In the genomic region with DNA sequence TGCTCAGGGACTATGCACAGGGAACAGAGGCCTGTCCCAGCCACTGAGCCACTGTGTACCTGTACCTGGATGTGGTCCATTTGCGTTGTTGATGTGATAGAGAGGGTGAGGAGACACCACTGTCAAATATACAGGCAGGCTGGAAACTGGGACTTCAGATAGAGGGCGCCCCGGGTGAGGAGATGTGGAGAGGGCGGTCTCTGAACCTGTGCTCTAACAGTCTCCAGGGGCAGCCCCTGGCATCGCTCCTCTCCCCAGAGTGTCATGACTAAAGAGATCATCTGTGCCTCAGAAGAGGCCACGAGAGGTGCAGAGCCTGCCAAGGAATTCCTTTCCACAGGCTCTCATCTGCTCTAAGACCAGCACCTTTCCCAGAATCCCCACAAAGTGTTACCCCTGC, we compare ENCODE assay signal across 25 mouse cellular contexts. TPM values are rescaled to one million over a fixed set of nuclear protein-coding genes. Genes with fewer than 3 reads are reported as not detected.
DNase-seq lines count a peak whose midpoint lies in the region; ATAC-seq and TF ChIP-seq lines count a peak whose summit lies in the region.
"Had no signal": no experiment of that assay in that cellular context is flagged by ENCODE, and none has a peak within 500 bp of the region (broad histone marks: within the 10 kb centered on the region; RNA-seq: fewer than 3 reads in every experiment).

No protein-coding gene starts in this region.

- peak; percentile 9 to 23 for DNase-seq in cerebellum, postnatal 14 days
- DNase-seq in cerebellum, adult 11 months: no peak
- DNase-seq in midbrain, embryonic 14.5 days: no peak
- peak; percentile 32 to 53 for DNase-seq in spleen, adult 2 months (ENCODE audit: low read depth in 1 of 2, low spot score in 2 of 2)
- no peak for DNase-seq in frontal cortex, postnatal 10 days (ENCODE audit: low spot score in 2 of 2)
- no peak for DNase-seq in cerebellum, adult 11-12 months
- DNase-seq: adrenal gland, adult 2 months; cerebellum, adult 9-11 months; embryo, embryonic 11 days; heart, postnatal 4 days; kidney, adult 2 months; kidney, postnatal 4 days; lung, adult 2 months had no signal

- 0 out of 2 replicates have a peak, but pooled peaks have one; percentile 24 for ATAC-seq in midbrain, embryonic 16.5 days
- no peak for ATAC-seq in midbrain, embryonic 14.5 days (ENCODE audit: low FRiP score, low TSS enrichment)

- 62% methylated on average over 6 of the region's 6 CpGs for WGBS in midbrain, embryonic 16.5 days
- 56% methylated on average over 6 of the region's 6 CpGs for WGBS in midbrain, embryonic 14.5 days
- 23% methylated on average over 6 of the region's 6 CpGs for WGBS in spleen, adult 2 months

- H3K9ac ChIP-seq in midbrain, embryonic 16.5 days (ENCODE audit: low read depth, low read length): no peak overlapping the region
- no peak overlapping the region for H3K9ac ChIP-seq in midbrain, embryonic 14.5 days (replicated peaks; ENCODE audit: low read length)
- no peak overlapping the region for H3K9ac ChIP-seq in ES-Bruce4 (ENCODE audit: low read depth, poor library complexity, severe bottlenecking)
- H3K9ac ChIP-seq: forebrain, embryonic 12.5 days; heart, embryonic 13.5 days; midbrain, embryonic 12.5 days had no signal

- peak; percentile 32 for TF ChIP-seq CTCF in ES-Bruce4 (IDR thresholded peaks at IDR 0.05; ENCODE audit: low read depth, low read length)
- no peak for TF ChIP-seq CTCF in spleen, adult 2 months (IDR thresholded peaks at IDR 0.05; ENCODE audit: extremely low read depth, insufficient read depth, insufficient read length, insufficient replicate concordance)

- no peak for TF ChIP-seq EP300 in ES-Bruce4 (IDR thresholded peaks at IDR 0.05; ENCODE audit: insufficient read depth, low read depth, low read length)

- TF ChIP-seq POLR2A in ES-Bruce4 (IDR thresholded peaks at IDR 0.05; ENCODE audit: insufficient read depth, low read length): no peak
- TF ChIP-seq POLR2A in spleen, adult 2 months (IDR thresholded peaks at IDR 0.05; ENCODE audit: low read depth, low read length): no peak

- no peaks in the 10 kb centered on the region; the same call in 1 of the 2 replicates for H3K4me1 ChIP-seq in midbrain, embryonic 16.5 days (ENCODE audit: control insufficient read depth, insufficient read depth, low read length)
- H3K4me1 ChIP-seq in midbrain, embryonic 14.5 days (ENCODE audit: control insufficient read depth, insufficient read depth, low read length): no peaks in the 10 kb centered on the region
- peaks cover 4% of the 10 kb centered on the region for H3K4me1 ChIP-seq in ES-Bruce4 (ENCODE audit: control insufficient read depth, insufficient read depth, low read length)
- H3K4me1 ChIP-seq in spleen, adult 2 months (ENCODE audit: control insufficient read depth, insufficient read depth, insufficient read length): peaks cover 23% of the 10 kb centered on the region; the same call in 1 of the 2 replicates
- H3K4me1 ChIP-seq: heart, embryonic 13.5 days; midbrain, embryonic 12.5 days had no signal

- H3K4me3 ChIP-seq in midbrain, embryonic 16.5 days (ENCODE audit: low read depth, low read length): no peak overlapping the region
- no peak overlapping the region for H3K4me3 ChIP-seq in midbrain, embryonic 14.5 days (replicated peaks; ENCODE audit: low read depth, low read length)
- no peak overlapping the region for H3K4me3 ChIP-seq in ES-Bruce4 (ENCODE audit: low read depth, low read length)
- no peak overlapping the region for H3K4me3 ChIP-seq in spleen, adult 2 months (ENCODE audit: extremely low read depth, insufficient read depth, insufficient read length)
- H3K4me3 ChIP-seq: forebrain, embryonic 12.5 days; heart, embryonic 13.5 days; midbrain, embryonic 12.5 days had no signal

- no peaks in the 10 kb centered on the region for H3K36me3 ChIP-seq in midbrain, embryonic 16.5 days (ENCODE audit: control insufficient read depth, insufficient read depth, low read length)
- no peaks in the 10 kb centered on the region for H3K36me3 ChIP-seq in midbrain, embryonic 14.5 days (ENCODE audit: control insufficient read depth, insufficient read depth, low read length)
- H3K36me3 ChIP-seq in ES-Bruce4 (ENCODE audit: control insufficient read depth, insufficient read depth, low read length, poor library complexity, severe bottlenecking): no peaks in the 10 kb centered on the region
- no peaks in the 10 kb centered on the region for H3K36me3 ChIP-seq in spleen, adult 2 months (ENCODE audit: control insufficient read depth, insufficient read depth, low read length)
- H3K36me3 ChIP-seq: forebrain, embryonic 12.5 days; G1E; heart, embryonic 13.5 days; midbrain, embryonic 12.5 days had no signal

- no peaks in the 10 kb centered on the region for H3K27me3 ChIP-seq in midbrain, embryonic 16.5 days (ENCODE audit: control insufficient read depth, insufficient read depth, low read depth, low read length)
- no peaks in the 10 kb centered on the region for H3K27me3 ChIP-seq in midbrain, embryonic 14.5 days (ENCODE audit: control insufficient read depth, insufficient read depth, low read length)
- no peaks in the 10 kb centered on the region for H3K27me3 ChIP-seq in ES-Bruce4 (ENCODE audit: control insufficient read depth, insufficient read depth, low read length, poor library complexity, severe bottlenecking)
- no peaks in the 10 kb centered on the region for H3K27me3 ChIP-seq in spleen, adult 2 months (ENCODE audit: control insufficient read depth, insufficient read depth, low read length)
- H3K27me3 ChIP-seq: midbrain, embryonic 12.5 days had no signal

- H3K9me3 ChIP-seq in midbrain, embryonic 16.5 days (replicated peaks; ENCODE audit: control insufficient read depth, low read length, poor library complexity, severe bottlenecking): no peaks in the 10 kb centered on the region
- H3K9me3 ChIP-seq in midbrain, embryonic 14.5 days (ENCODE audit: control insufficient read depth, low read length): no peaks in the 10 kb centered on the region
- no peaks in the 10 kb centered on the region for H3K9me3 ChIP-seq in ES-Bruce4 (replicated peaks; ENCODE audit: control insufficient read depth, insufficient read depth, low read length, poor library complexity, severe bottlenecking)
- H3K9me3 ChIP-seq: forebrain, embryonic 12.5 days; heart, embryonic 13.5 days; midbrain, embryonic 12.5 days had no signal

- H3K4me2 ChIP-seq in midbrain, embryonic 16.5 days (ENCODE audit: low read length): no peak overlapping the region
- H3K4me2 ChIP-seq in midbrain, embryonic 14.5 days (ENCODE audit: low read length): no peak overlapping the region
- H3K4me2 ChIP-seq: forebrain, embryonic 12.5 days; heart, embryonic 13.5 days; midbrain, embryonic 12.5 days had no signal

- no peak overlapping the region for H3K27ac ChIP-seq in midbrain, embryonic 16.5 days (ENCODE audit: low read length)
- no peak overlapping the region for H3K27ac ChIP-seq in midbrain, embryonic 14.5 days (replicated peaks; ENCODE audit: low read depth, low read length)
- no peak overlapping the region for H3K27ac ChIP-seq in ES-Bruce4 (ENCODE audit: insufficient read depth, low read length)
- peak overlapping the region; percentile 91 for H3K27ac ChIP-seq in spleen, adult 2 months (ENCODE audit: insufficient read depth, low read length)
- H3K27ac ChIP-seq: forebrain, embryonic 12.5 days; heart, embryonic 13.5 days; macrophage; midbrain, embryonic 12.5 days had no signal

RNA-seq across cellular contexts. Expression of gene 1700067P10Rik, which starts 18.7 kb away (rescaled TPM):
- polyA plus RNA-seq in midbrain, embryonic 16.5 days (2015; fragmentation: Nextera tagmentation; extraction: Ambion mirVana): not detected in 2 replicates
- polyA plus RNA-seq in midbrain, embryonic 14.5 days (2014; fragmentation: Nextera tagmentation; extraction: Ambion mirVana): not detected in 2 replicates
- polyA plus RNA-seq in ES-Bruce4 (2011; ENCODE audit: insufficient read depth, insufficient read length, low read depth, missing spikeins): not detected in 2 replicates
- not detected in 2 replicates for polyA plus RNA-seq in spleen, adult 2 months (2012; rRNA removed)
- polyA plus RNA-seq: adrenal gland, adult 2 months; C2C12; forebrain, embryonic 12.5 days; G1E; heart, embryonic 13.5 days; kidney, adult 2 months; liver, adult 2 months; lung, adult 2 months; macrophage; midbrain, embryonic 12.5 days; neural tube, embryonic 11.5 days had no signal

RNA-seq across cellular contexts. Expression of gene 9830107B12Rik, which starts 38.2 kb away (rescaled TPM):
- polyA plus RNA-seq in midbrain, embryonic 16.5 days (2015; fragmentation: Nextera tagmentation; extraction: Ambion mirVana): not detected in 2 replicates
- not detected in 2 replicates for polyA plus RNA-seq in midbrain, embryonic 14.5 days (2014; fragmentation: Nextera tagmentation; extraction: Ambion mirVana)
- not detected in 2 replicates for polyA plus RNA-seq in ES-Bruce4 (2011; ENCODE audit: insufficient read depth, insufficient read length, low read depth, missing spikeins)
- polyA plus RNA-seq in spleen, adult 2 months (2012; rRNA removed): 0.18 and 0.35 TPM in 2 replicates
- polyA plus RNA-seq: adrenal gland, adult 2 months; C2C12; forebrain, embryonic 12.5 days; G1E; gonadal fat pad, adult 2 months; heart, embryonic 13.5 days; kidney, adult 2 months; liver, adult 2 months; neural tube, embryonic 11.5 days; testis, adult 2 months had no signal

RNA-seq across cellular contexts. Expression of gene A530064D06Rik, which starts 59.2 kb away (rescaled TPM):
- polyA plus RNA-seq in midbrain, embryonic 16.5 days (2015; fragmentation: Nextera tagmentation; extraction: Ambion mirVana): 0.20 TPM in 1 of 2 replicates, not detected in the other
- polyA plus RNA-seq in midbrain, embryonic 14.5 days (2014; fragmentation: Nextera tagmentation; extraction: Ambion mirVana): 0.32 TPM in 1 of 2 replicates, not detected in the other
- polyA plus RNA-seq in ES-Bruce4 (2011; ENCODE audit: insufficient read depth, insufficient read length, low read depth, missing spikeins): 0.15 TPM in 1 of 2 replicates, not detected in the other
- 1.5 and 2.8 TPM in 2 replicates for polyA plus RNA-seq in spleen, adult 2 months (2012; rRNA removed)
- polyA plus RNA-seq: C2C12; forebrain, embryonic 12.5 days; G1E; liver, adult 2 months; midbrain, embryonic 12.5 days; neural tube, embryonic 11.5 days had no signal

Comparison
In these comparisons a context has a peak if more than half of its experiments do, and no peak if none do; other contexts are left out.
1. DNase-seq: peak in cerebellum, postnatal 14 days (2 of 2) and spleen, adult 2 months (2 of 2); none in cerebellum, adult 11 months (single experiment), midbrain, embryonic 14.5 days (single experiment), frontal cortex, postnatal 10 days (0 of 2) and cerebellum, adult 11-12 months (single experiment).